Mouse (Mus musculus): Measurements from ENCODE around the gene Atp6v1e1.

The Atp6v1e1 gene

GRCm38 (mm10) chr6:120773149-120773628 is 49.4 kb downstream of the Atp6v1e1 start, which contains the start of gene Slc25a18:
Gene Slc25a18 (plus strand): TSS chr6:120773578.
- DNase-seq (ENCODE audit: extremely low read depth, low read depth, low spot score): no peak

- DNase-seq (ENCODE audit: extremely low read depth, low read depth, low spot score): no peak
Observed at GRCm38 (mm10) chr6:120772025-120772424, 50.6 kb downstream of the Atp6v1e1 start.

- DNase-seq (ENCODE audit: extremely low read depth, low read depth, low spot score): no peak
Observed at GRCm38 (mm10) chr6:120771366-120771765, 51.2 kb downstream of the Atp6v1e1 start.

- no peak for DNase-seq (ENCODE audit: extremely low read depth, low read depth, low spot score)
Observed at GRCm38 (mm10) chr6:120769972-120770371, 52.6 kb downstream of the Atp6v1e1 start.

GRCm38 (mm10) chr6:120761151-120761550 is 61.4 kb downstream of the Atp6v1e1 start:
- DNase-seq (ENCODE audit: extremely low read depth, low read depth, low spot score): no peak

GRCm38 (mm10) chr6:120746416-120746815 is 76.2 kb downstream of the Atp6v1e1 start:
- DNase-seq (ENCODE audit: extremely low read depth, low read depth, low spot score): no peak
